Mouse (Mus musculus): ENCODE results near the gene Mmd. TPM values are rescaled to one million over a fixed set of nuclear protein-coding genes. Genes with fewer than 3 reads are reported as not detected.

Gene Mmd
- polyA plus RNA-seq, 1 experiment, result 21.2 TPM

DNA sequence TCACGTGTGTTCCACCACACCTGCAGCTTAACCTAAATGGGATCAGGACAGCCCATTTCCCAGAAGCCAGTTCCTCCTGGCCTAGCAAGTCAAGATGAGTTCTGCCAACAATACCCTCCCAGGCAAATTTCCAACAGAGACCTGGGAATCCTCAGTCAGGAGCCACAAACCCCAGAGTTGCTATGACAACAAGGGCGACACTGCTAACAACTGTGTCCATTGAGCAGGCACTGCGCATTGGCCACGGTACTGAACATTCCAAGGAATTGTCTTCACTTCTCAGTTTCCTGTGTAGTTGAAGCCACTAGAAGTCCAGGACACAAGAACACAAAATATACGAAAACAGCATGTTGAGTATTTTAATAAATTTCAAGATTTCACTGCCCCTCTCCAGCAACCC is 11.6 kb upstream of the Mmd start:
- no peaks in the 10 kb centered on the region for H3K27me3 ChIP-seq (ENCODE audit: control insufficient read depth, insufficient read depth, low read length)
- TF ChIP-seq CTCF (IDR thresholded peaks at IDR 0.05; ENCODE audit: extremely low read depth, insufficient read length, insufficient replicate concordance, low read depth, low read length) (no peak), POLR2A (IDR thresholded peaks at IDR 0.05; ENCODE audit: low read depth, low read length) (no peak)
- 86% methylated on average over 5 of the region's 5 CpGs for WGBS
- no peak overlapping the region for H3K4me3 ChIP-seq (ENCODE audit: low read depth, low read length)
- no peaks in the 10 kb centered on the region for H3K36me3 ChIP-seq (ENCODE audit: control insufficient read depth, insufficient read depth, low read length)
- no peak overlapping the region for H3K27ac ChIP-seq (ENCODE audit: insufficient read depth, low read depth, low read length)
- no peaks in the 10 kb centered on the region for H3K4me1 ChIP-seq (ENCODE audit: control insufficient read depth, insufficient read depth, insufficient read length, low read length)

DNA sequence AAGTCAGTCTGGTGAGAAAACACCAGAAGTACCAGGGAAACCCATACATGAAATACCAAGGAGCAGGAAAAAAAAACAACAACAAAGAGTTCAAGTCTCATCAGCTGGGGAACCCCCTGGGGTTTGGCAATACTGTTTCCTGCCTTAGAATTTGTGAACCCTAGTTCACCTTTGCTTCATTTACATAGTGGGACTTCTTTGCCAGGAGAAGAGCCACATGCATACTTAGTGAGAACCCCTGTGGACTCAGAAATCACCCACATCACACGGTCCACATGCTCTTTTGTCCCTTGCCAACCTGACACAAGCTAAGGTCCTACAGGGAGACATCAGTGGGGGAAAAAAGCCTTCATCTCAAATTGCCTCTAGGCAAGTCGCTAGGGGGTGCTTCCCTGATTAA is 10.6 kb upstream of the Mmd start:
- H3K36me3 ChIP-seq (ENCODE audit: control insufficient read depth, insufficient read depth, low read length), result no peaks in the 10 kb centered on the region
- WGBS, result 60% methylated on average over 2 of the region's 2 CpGs
- no peak for TF ChIP-seq CTCF (IDR thresholded peaks at IDR 0.05; ENCODE audit: extremely low read depth, insufficient read length, insufficient replicate concordance, low read depth, low read length)
- no peak for TF ChIP-seq POLR2A (IDR thresholded peaks at IDR 0.05; ENCODE audit: low read depth, low read length)
- no peak overlapping the region for H3K27ac ChIP-seq (ENCODE audit: insufficient read depth, low read depth, low read length)
- H3K4me3 ChIP-seq (ENCODE audit: low read depth, low read length), result no peak overlapping the region
- no peaks in the 10 kb centered on the region for H3K4me1 ChIP-seq (ENCODE audit: control insufficient read depth, insufficient read depth, insufficient read length, low read length)
- H3K27me3 ChIP-seq (ENCODE audit: control insufficient read depth, insufficient read depth, low read length), result no peaks in the 10 kb centered on the region

DNA sequence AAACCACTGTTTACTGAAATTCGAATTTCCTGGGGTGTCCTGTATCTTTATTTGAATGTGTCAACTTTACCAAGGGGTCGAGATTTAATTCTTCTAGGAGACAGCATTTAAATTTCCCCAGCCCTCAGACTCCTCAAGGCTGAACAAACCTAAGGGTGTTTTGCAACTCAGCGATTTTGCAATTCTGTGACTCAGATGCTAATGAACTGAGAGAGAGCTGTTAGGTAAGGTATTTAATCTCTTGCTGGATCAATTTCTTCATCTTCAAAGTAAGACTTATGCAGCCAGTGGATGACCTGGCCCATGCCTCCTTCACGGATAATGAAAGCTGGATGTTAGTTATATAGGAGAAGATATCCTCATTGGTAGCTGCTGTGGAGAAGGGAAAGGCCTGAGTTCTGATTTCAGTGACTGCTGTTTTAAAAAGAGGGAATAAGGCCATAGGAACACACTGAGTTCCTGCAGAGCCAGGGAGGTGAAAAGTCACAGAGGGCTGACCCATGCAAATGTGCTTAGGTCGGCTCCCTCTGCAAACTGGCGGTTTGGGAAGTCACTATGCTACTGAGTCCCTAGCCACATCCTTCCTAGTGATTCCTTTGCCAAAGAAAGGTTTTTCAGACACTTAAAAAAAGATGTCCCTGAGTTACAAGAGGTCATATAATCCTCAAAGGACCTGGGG is 8.5 kb upstream of the Mmd start:
- WGBS, result 48% methylated on average over 6 of the region's 6 CpGs
- Histone ChIP-seq H3K36me3 (ENCODE audit: control insufficient read depth, insufficient read depth, low read length) (no peaks in the 10 kb centered on the region), H3K4me3 (ENCODE audit: low read depth, low read length) (no peak overlapping the region), H3K4me1 (ENCODE audit: control insufficient read depth, insufficient read depth, insufficient read length, low read length) (no peaks in the 10 kb centered on the region), H3K27me3 (ENCODE audit: control insufficient read depth, insufficient read depth, low read length) (no peaks in the 10 kb centered on the region), H3K27ac (ENCODE audit: insufficient read depth, low read depth, low read length) (no peak overlapping the region)
- TF ChIP-seq POLR2A (IDR thresholded peaks at IDR 0.05; ENCODE audit: low read depth, low read length) (no peak), CTCF (IDR thresholded peaks at IDR 0.05; ENCODE audit: extremely low read depth, insufficient read length, insufficient replicate concordance, low read depth, low read length) (no peak)

DNA sequence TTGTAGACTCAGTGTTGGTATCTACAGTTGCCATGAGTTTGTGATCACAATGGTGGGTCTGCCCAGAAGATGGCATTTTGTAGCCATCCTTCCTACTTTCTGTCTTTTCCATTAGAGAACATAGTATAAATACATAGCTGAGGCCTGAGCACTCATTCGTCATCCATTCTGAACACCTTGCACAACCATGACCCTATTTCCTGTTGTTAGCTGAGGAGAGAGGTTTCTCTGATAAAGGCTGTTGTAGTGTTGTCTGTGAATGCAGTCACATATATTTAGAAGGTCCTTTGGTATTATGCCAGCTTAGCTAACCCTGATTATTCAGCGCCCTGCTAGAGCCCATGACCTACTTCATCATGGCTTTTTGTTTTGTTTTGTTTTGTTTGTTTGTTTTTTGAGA is 7.4 kb upstream of the Mmd start:
- no peaks in the 10 kb centered on the region for H3K27me3 ChIP-seq (ENCODE audit: control insufficient read depth, insufficient read depth, low read length)
- WGBS, result 86% methylated on average over 2 of the region's 2 CpGs
- H3K4me1 ChIP-seq (ENCODE audit: control insufficient read depth, insufficient read depth, insufficient read length, low read length), result no peaks in the 10 kb centered on the region
- TF ChIP-seq CTCF (IDR thresholded peaks at IDR 0.05; ENCODE audit: extremely low read depth, insufficient read length, insufficient replicate concordance, low read depth, low read length), result no peak
- no peak for TF ChIP-seq POLR2A (IDR thresholded peaks at IDR 0.05; ENCODE audit: low read depth, low read length)
- no peak overlapping the region for H3K4me3 ChIP-seq (ENCODE audit: low read depth, low read length)
- H3K27ac ChIP-seq (ENCODE audit: insufficient read depth, low read depth, low read length), result no peak overlapping the region
- H3K36me3 ChIP-seq (ENCODE audit: control insufficient read depth, insufficient read depth, low read length), result no peaks in the 10 kb centered on the region

DNA sequence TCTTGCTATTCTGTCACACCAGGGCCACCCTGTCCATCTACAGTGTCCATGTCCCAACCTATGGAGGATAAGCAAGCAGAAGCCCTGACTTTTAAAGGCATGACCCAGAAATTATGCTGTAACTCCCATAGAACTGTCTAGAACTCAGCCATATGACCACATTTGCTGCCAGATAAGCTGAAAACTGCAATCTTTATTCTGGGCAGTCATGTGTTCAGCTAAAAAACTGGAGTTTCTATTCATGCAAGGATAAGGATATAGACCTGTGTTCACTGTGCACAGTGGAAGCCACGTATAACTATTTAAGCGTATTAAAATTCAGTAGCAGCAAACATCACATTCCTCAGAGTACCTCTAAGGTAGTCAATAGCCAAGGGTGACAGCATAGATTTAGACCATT is 6.0 kb upstream of the Mmd start:
- H3K27ac ChIP-seq (ENCODE audit: insufficient read depth, low read depth, low read length), result no peak overlapping the region
- no peaks in the 10 kb centered on the region for H3K36me3 ChIP-seq (ENCODE audit: control insufficient read depth, insufficient read depth, low read length)
- no peak overlapping the region for H3K4me3 ChIP-seq (ENCODE audit: low read depth, low read length)
- H3K4me1 ChIP-seq (ENCODE audit: control insufficient read depth, insufficient read depth, insufficient read length, low read length), result no peaks in the 10 kb centered on the region
- no peaks in the 10 kb centered on the region for H3K27me3 ChIP-seq (ENCODE audit: control insufficient read depth, insufficient read depth, low read length)
- TF ChIP-seq CTCF (IDR thresholded peaks at IDR 0.05; ENCODE audit: extremely low read depth, insufficient read length, insufficient replicate concordance, low read depth, low read length) (no peak), POLR2A (IDR thresholded peaks at IDR 0.05; ENCODE audit: low read depth, low read length) (no peak)
- WGBS, result 97% methylated on average over 2 of the region's 2 CpGs

DNA sequence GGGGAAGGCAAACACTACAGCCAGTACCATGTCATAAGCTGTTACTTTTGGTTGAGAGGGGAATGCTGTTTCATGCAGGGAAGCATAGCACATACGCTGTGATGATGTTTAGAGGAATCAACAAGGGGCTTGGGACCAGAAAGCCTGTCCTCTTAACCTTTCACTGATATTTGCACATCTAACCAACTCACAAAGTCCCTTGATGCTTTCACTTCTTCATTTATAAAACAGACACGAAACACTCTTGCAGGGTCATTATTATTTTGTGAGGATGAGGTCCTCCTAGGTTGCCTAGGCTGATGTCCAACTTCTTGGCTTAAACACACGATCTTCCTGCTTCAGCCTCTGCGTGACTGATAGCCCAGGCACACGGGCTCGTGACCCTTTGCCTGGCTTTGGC is 3.6 kb upstream of the Mmd start:
- H3K27ac ChIP-seq (ENCODE audit: insufficient read depth, low read depth, low read length), result 0 out of 2 replicates have a peak overlapping the region, but pooled peaks have one; percentile 22
- 67% methylated on average over 6 of the region's 6 CpGs for WGBS

DNA sequence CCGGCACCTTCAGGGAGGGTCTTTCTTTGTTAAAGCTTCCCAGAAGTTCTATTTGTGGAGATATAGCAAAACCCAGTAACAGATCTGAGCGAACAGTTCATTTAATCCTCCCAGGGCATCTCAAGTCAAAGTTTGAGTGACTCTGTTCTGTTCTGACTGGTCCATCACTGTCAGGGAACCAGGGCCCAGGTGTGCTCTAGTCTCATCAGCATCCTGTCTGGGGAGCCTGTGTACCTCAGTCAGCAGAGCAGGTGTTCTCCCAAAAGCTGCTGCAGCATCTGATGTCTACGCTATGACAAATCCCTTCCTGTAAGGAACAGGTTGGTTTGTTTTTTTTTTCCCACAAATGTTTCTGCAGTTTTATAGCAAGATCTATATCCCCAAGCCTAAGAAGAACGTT is 2.6 kb upstream of the Mmd start:
- no peaks in the 10 kb centered on the region for H3K27me3 ChIP-seq (ENCODE audit: control insufficient read depth, insufficient read depth, low read length)
- H3K4me3 ChIP-seq (ENCODE audit: low read depth, low read length), result no peak overlapping the region
- peaks cover 4% of the 10 kb centered on the region; the same call in 1 of the 2 replicates for H3K4me1 ChIP-seq (ENCODE audit: control insufficient read depth, insufficient read depth, insufficient read length, low read length)
- no peak overlapping the region for H3K27ac ChIP-seq (ENCODE audit: insufficient read depth, low read depth, low read length)
- no peaks in the 10 kb centered on the region for H3K36me3 ChIP-seq (ENCODE audit: control insufficient read depth, insufficient read depth, low read length)
- 86% methylated on average over 4 of the region's 4 CpGs for WGBS
- TF ChIP-seq CTCF (IDR thresholded peaks at IDR 0.05; ENCODE audit: extremely low read depth, insufficient read length, insufficient replicate concordance, low read depth, low read length) (no peak), POLR2A (IDR thresholded peaks at IDR 0.05; ENCODE audit: low read depth, low read length) (no peak)

More for the DNA sequence above, 3.6 kb upstream of the Mmd start:
- TF ChIP-seq POLR2A (IDR thresholded peaks at IDR 0.05; ENCODE audit: low read depth, low read length) (no peak), CTCF (IDR thresholded peaks at IDR 0.05; ENCODE audit: extremely low read depth, insufficient read length, insufficient replicate concordance, low read depth, low read length) (no peak)
- no peak overlapping the region for H3K4me3 ChIP-seq (ENCODE audit: low read depth, low read length)
- 0 out of 2 replicates have a peak, but pooled peaks cover under 1% of the 10 kb centered on the region for H3K4me1 ChIP-seq (ENCODE audit: control insufficient read depth, insufficient read depth, insufficient read length, low read length)
- H3K36me3 ChIP-seq (ENCODE audit: control insufficient read depth, insufficient read depth, low read length), result no peaks in the 10 kb centered on the region
- no peaks in the 10 kb centered on the region for H3K27me3 ChIP-seq (ENCODE audit: control insufficient read depth, insufficient read depth, low read length)
